Mouse (Mus musculus) frontal cortex, adult 2 months (tissue): ENCODE data around the gene Acaa1a. TPM values are rescaled to one million over a fixed set of nuclear protein-coding genes. Genes with fewer than 3 reads are reported as not detected.
"Not testable (repeated sequence)": the region's sequence is repeated elsewhere in the genome, so short reads cannot be mapped to it uniquely, and the experiment has no call there.

Experiments
- DNase-seq, 2 experiments: peaks; one replicate each; pipeline ENCODE4 v3.0.0; 2022; ENCODE audit warnings: low spot score in 1 of 2; ENCODE audit errors: extremely low spot score in 1 of 2
- polyA plus RNA-seq: library from polyadenylated mRNA; depleted of rRNA; stranded (reverse); fragments of >200 nt; gene quantifications from 2 replicates; pipeline ENCODE4 v1.2.3, GENCODE M21; 2012

The Acaa1a gene
- polyA plus RNA-seq, 1 experiment, result 141 TPM

- no peak for DNase-seq
These were observed 1.1 kb upstream of the Acaa1a start for GRCm38 (mm10) chr9:119338350-119338749.

DNA sequence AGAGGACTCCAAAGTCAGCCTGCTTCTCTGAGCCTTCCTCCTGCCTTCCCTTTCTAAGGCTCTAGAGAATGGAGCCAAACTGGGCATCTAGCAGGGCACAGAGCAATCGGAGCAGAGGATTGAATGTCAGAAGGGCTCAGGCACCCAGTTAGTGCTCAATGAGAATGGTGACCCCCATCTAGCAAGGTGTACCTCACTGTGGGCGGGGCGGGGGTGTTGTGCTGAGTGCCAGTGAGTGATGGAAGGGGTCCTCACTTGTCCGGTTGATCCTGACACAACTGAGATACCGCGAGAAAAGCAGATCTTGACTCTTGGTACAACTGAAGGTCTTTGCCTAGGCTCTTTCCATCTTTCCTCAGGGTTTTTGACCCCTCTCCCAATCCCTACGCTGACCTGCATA, 370 bp upstream of the Acaa1a start:
- no peak for DNase-seq

DNA sequence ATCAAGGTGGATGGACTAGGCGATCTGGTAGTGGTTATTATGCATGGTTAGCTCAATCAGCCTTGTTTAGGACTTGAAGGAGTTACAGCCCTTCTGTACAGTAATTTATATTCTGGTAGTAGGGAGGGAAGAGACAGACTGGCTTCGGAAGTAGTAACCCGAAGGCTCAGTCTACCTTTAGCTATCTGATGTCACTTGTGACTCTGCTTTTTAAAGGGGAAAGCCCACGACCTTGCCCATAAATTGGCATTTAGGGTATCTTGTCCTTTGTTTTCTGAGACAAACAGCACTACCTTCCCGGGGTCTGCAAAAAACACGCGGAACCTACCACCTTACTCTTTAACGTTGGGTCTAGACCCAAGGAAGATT, 720 bp downstream of the Acaa1a start:
- no peak for DNase-seq

GRCm38 (mm10) chr9:119340909-119341816, 1.7 kb downstream of the Acaa1a start, which contains the start of gene Myd88:
Gene Myd88 (minus strand): TSS chr9:119341411.
- DNase-seq, result peak; percentile 98

- DNase-seq, result no peak
These were observed 3.3 kb downstream of the Acaa1a start for GRCm38 (mm10) chr9:119342728-119343127.

DNA sequence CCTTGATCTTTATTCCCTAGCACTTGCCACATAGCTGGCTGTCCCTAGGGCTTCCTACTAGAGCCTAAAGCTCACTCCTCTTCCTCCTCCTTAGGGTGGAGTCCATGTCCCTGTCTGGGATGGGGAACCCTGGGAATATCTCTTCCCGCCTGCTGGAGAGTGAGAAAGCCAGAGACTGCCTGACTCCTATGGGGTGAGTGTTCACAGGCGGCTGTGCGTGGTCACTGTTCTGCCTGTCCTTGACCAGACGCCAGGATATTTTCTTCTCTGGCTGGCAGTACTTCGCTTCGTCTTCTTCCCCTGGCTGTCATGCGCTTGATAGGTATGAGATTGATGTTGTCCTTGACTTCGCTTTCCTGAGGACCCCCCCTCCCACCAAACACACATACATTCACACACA, 6.9 kb downstream of the Acaa1a start:
- DNase-seq, result no peak

GRCm38 (mm10) chr9:119350531-119350930, 11.1 kb downstream of the Acaa1a start:
- DNase-seq, result no peak

GRCm38 (mm10) chr9:119350947-119351705, 11.7 kb downstream of the Acaa1a start:
- no peak for DNase-seq

- DNase-seq, result peak in 1 of 2 experiments; percentile 76
These were observed 12.6 kb downstream of the Acaa1a start for GRCm38 (mm10) chr9:119352060-119352459.

- no peak for DNase-seq
These were observed 14.4 kb downstream of the Acaa1a start for GRCm38 (mm10) chr9:119353926-119354325.

DNA sequence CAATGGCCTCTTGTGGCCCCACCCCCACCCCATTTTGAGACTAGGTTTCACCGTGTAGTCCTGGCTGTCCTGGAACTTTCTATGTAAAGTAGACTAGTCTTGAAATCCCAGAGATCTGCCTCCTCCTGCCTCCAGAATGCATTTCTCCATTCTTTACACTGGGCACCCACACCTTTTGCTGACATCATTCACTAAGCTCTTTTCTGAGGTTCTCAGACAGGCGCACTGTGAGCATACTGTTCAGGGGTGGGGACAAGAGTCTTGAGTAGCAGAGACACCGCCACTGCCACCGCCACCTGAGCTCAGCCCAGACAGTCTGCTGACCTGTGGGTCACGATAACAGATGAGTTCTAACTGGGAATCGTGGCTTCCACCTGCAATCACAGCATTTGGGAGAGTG, 16.5 kb downstream of the Acaa1a start:
- peak in 1 of 2 experiments; percentile 48 for DNase-seq

GRCm38 (mm10) chr9:119357331-119358057, 18.0 kb downstream of the Acaa1a start, which contains the start of gene Xylb:
Gene Xylb (plus strand): TSS chr9:119357381.
- DNase-seq, result peak; percentile 77 to 92

DNA sequence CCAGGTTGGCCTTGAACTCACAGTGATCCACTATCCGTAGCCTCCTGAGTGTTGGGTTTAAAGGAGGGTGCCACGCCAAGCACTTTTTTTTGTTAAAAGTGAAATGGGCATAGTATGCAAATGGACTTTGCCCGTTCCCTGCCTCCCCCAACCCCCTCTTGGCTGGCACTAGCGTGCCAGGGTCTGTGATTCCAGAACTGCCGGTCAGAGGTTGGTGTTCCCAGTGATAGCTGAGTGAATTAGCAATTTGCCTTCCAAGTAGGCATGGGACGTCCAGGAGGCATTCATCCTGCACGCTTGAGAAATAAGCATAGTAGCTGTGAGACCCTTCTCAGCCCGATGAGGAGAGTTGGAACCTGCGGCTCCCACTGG, 18.6 kb downstream of the Acaa1a start:
- no peak for DNase-seq

GRCm38 (mm10) chr9:119361416-119361815, 21.9 kb downstream of the Acaa1a start:
- DNase-seq, result no peak

DNA sequence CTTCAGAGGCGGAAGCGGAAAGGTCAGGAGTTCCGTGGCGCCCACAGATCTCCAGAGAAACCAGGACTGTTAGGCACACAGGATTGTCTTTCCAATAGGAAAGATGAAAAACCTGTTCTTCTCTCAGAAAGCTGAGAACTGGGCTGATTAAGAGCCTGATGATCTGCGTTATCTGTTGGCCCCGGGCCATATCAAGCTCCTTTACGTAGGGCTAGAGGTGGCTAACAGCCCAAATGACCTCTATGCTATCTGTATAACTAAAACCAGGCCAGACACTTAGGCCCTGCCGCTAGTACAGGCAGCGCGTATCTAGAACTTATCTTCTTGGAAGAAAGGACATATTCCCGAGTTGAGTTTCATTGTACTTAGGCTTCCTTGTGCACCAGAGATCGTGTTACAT, 23.8 kb downstream of the Acaa1a start:
- DNase-seq, result no peak

GRCm38 (mm10) chr9:119365284-119365683, 25.8 kb downstream of the Acaa1a start, which contains the start of gene Slc22a14:
Gene Slc22a14 (minus strand): TSS chr9:119365553.
- DNase-seq, result no peak

GRCm38 (mm10) chr9:119368367-119368766, 28.9 kb downstream of the Acaa1a start:
- DNase-seq, result no peak

- DNase-seq, result not testable (repeated sequence)
These were observed 31.3 kb downstream of the Acaa1a start for GRCm38 (mm10) chr9:119370770-119371169.

- DNase-seq, result no peak
These were observed 31.8 kb downstream of the Acaa1a start for GRCm38 (mm10) chr9:119371251-119371650.

DNA sequence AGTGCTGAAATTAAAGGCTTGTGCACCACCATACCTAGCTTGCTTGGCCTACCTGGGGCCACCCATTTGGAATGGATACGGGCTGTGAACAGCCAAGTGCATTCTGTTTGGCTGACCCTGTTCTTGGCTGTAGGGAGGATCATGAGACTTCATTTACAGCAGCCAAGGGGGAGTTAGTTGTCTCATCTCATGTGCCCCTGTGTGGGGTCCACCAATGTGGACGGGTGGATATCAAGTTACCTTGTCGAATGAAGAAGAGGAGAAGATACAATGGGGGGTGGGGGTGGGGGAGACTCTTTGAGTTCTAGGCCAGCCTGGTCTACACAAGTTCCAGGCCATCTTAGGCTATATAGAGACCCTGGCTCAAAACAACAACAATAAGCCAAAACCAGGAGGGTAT, 35.5 kb downstream of the Acaa1a start:
- no peak for DNase-seq

DNA sequence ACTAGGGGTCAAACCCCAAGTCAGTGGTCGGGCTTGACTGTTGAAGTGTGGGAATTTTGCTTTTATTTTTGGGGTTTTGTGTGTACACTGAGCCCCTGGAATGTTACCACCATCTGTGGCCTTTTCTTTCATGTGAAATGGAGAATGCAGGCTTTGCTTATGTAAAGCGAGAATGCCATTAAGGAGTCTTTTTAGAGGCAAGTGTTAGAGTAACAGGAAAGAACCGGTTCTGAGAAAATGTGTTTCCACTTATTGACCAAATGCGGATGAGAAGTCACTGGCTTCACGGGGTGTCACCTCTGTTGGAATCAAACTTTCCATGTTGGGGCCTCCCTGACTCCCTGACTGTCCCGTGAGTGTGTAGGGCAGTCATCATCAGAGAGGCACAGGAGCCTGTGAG, 36.1 kb downstream of the Acaa1a start:
- DNase-seq, result no peak
